Mouse (Mus musculus) hindbrain, embryonic 13.5 days (tissue): ENCODE results near the gene Doc2g. TPM values are rescaled to one million over a fixed set of nuclear protein-coding genes. Genes with fewer than 3 reads are reported as not detected.

ENCODE experiments used
- ATAC-seq: fragments of 200-750 bp; cut with Nextera tagmentation; 2 replicates; pipeline ENCODE4 v1.8.0; 2017; ENCODE audit warnings: moderate TSS enrichment; ENCODE audit not compliant: low FRiP score
- H3K27ac ChIP-seq: fragments of 300-500 bp; sonication (generic); 2 replicates; pipeline ENCODE4 v1.5.1; 2015; ENCODE audit warnings: inconsistent platforms, mild to moderate bottlenecking, moderate library complexity
- H3K27me3 ChIP-seq: fragments of 300-500 bp; sonication (generic); 2 replicates; pipeline ENCODE4 v1.6.1; 2015; ENCODE audit warnings: mild to moderate bottlenecking, inconsistent platforms
- H3K36me3 ChIP-seq: fragments of 300-500 bp; sonication (generic); 2 replicates; pipeline ENCODE4 v1.6.1; 2015; ENCODE audit warnings: mild to moderate bottlenecking, inconsistent platforms
- H3K4me1 ChIP-seq: fragments of 300-500 bp; sonication (generic); replicated peaks from 2 replicates; pipeline ENCODE4 v1.6.1; 2015; ENCODE audit warnings: inconsistent platforms
- H3K4me2 ChIP-seq: fragments of 300-500 bp; sonication (generic); 2 replicates; pipeline ENCODE4 v1.6.1; 2015; ENCODE audit warnings: inconsistent platforms, mild to moderate bottlenecking, moderate library complexity
- H3K4me3 ChIP-seq: fragments of 300-500 bp; sonication (generic); 2 replicates; pipeline ENCODE4 v1.5.1; 2015; ENCODE audit warnings: mild to moderate bottlenecking, inconsistent platforms
- H3K9ac ChIP-seq: fragments of 300-500 bp; sonication (generic); 2 replicates; pipeline ENCODE4 v1.6.1; 2015; ENCODE audit warnings: mild to moderate bottlenecking, inconsistent platforms
- H3K9me3 ChIP-seq: fragments of 300-500 bp; sonication (generic); 2 replicates; pipeline ENCODE4 v1.6.1; 2016; ENCODE audit warnings: inconsistent platforms
- WGBS: fragments of 180-500 bp; shearing (Covaris S2); methylation state at CpG from one replicate; pipeline ENCODE4 v1.1.7; 2015; 5-methylcytosine and 5-hydroxymethylcytosine counted together
- polyA plus RNA-seq: library from polyadenylated mRNA; unstranded; fragments of >200 nt; fragmentation: Nextera tagmentation; extraction: Ambion mirVana; gene quantifications from 2 replicates; pipeline ENCODE4 v1.2.1, GENCODE M21; 2015

Doc2g gene
- polyA plus RNA-seq, 1 experiment from 2014 or later, result 6.5 TPM

GRCm38 (mm10) chr19:4004331-4004730 is 1.2 kb downstream of the Doc2g start:
- 88% methylated on average over 15 of the region's 15 CpGs for WGBS
- Histone ChIP-seq H3K36me3 (peaks cover 46% of the 10 kb centered on the region), H3K4me2 (no peak overlapping the region), H3K4me3 (no peak overlapping the region), H3K9ac (no peak overlapping the region), H3K9me3 (no peaks in the 10 kb centered on the region), H3K27me3 (no peaks in the 10 kb centered on the region; the same call in 1 of the 2 replicates), H3K4me1 (peaks cover 19% of the 10 kb centered on the region), H3K27ac (no peak overlapping the region)
- no peak for ATAC-seq

- H3K27me3 ChIP-seq, result no peaks in the 10 kb centered on the region
- ATAC-seq, result no peak
- no peak overlapping the region for H3K9ac ChIP-seq
- peaks cover 53% of the 10 kb centered on the region for H3K36me3 ChIP-seq
- H3K4me3 ChIP-seq, result no peak overlapping the region
- no peaks in the 10 kb centered on the region for H3K9me3 ChIP-seq
- no peak overlapping the region for H3K4me2 ChIP-seq
- WGBS, result 92% methylated on average over 9 of the region's 9 CpGs
- H3K4me1 ChIP-seq, result peaks cover 13% of the 10 kb centered on the region
- no peak overlapping the region for H3K27ac ChIP-seq
These were observed 2.0 kb downstream of the Doc2g start for GRCm38 (mm10) chr19:4005091-4005490.

DNA sequence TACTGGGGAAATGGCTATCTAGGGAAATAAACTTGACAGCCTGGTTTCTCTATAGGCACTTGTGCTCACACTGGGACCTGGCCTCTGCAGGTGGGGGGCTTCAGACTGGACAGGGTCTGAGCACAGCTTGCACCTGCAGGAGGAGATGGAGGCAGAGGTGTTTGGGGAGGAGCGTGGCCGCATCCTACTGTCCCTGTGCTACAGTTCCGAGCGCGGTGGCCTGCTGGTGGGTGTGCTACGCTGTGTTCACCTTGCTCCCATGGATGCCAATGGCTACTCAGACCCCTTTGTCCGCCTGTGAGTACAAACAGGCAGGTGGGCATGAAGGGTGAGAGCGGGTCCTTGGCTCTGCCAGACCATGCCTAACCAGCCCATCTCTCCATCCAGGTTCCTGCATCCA is 2.9 kb downstream of the Doc2g start:
- Histone ChIP-seq H3K36me3 (peaks cover 59% of the 10 kb centered on the region), H3K9me3 (no peaks in the 10 kb centered on the region), H3K9ac (no peak overlapping the region), H3K4me2 (no peak overlapping the region), H3K4me3 (no peak overlapping the region), H3K27ac (no peak overlapping the region), H3K4me1 (peaks cover 13% of the 10 kb centered on the region), H3K27me3 (no peaks in the 10 kb centered on the region)
- no peak for ATAC-seq
- 97% methylated on average over 8 of the region's 8 CpGs for WGBS

DNA sequence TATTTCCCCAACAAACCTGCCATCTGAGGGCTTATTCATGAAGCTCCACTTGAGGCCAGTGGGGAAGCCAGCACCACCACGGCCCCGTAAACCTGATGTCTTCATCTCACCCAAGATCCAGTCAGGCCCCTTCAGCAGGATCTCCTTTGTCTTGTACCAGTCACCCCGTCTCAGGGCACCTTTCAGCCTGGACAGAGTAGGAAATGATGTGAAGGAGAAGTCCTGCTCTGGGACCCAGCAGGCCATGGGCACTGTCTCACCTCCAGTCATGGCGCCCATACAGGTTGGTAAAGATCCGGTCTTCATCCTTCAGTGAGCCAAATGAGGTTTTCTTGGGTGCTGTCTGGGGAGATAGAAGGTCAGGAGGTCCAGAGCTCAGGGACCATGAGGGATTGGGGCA is 8.0 kb downstream of the Doc2g start:
- peak overlapping the region; percentile 75; the same call in 1 of the 2 replicates for H3K4me2 ChIP-seq
- ATAC-seq, result no peak
- no peaks in the 10 kb centered on the region for H3K9me3 ChIP-seq
- 97% methylated on average over 5 of the region's 5 CpGs for WGBS
- H3K4me1 ChIP-seq, result peaks cover 14% of the 10 kb centered on the region
- H3K27me3 ChIP-seq, result no peaks in the 10 kb centered on the region
- no peak overlapping the region for H3K4me3 ChIP-seq
- peaks cover 48% of the 10 kb centered on the region for H3K36me3 ChIP-seq
- no peak overlapping the region for H3K27ac ChIP-seq
- H3K9ac ChIP-seq, result no peak overlapping the region

GRCm38 (mm10) chr19:4012432-4013022 is 9.4 kb downstream of the Doc2g start, which contains the start of gene Ndufv1:
Gene Ndufv1, minus strand, starts transcription at chr19:4012806.
- H3K9me3 ChIP-seq, result no peaks in the 10 kb centered on the region
- peak within 1 kb of the TSS; percentile 75 for H3K4me2 ChIP-seq
- H3K27me3 ChIP-seq, result no peaks in the 10 kb centered on the region
- peak within 1 kb of the TSS; percentile 79 for H3K27ac ChIP-seq
- peak within 1 kb of the TSS; percentile 88 for H3K9ac ChIP-seq
- peak; percentile 100 for ATAC-seq
- under 1% methylated on average over 45 of the region's 45 CpGs for WGBS
- H3K4me1 ChIP-seq, result peaks cover 14% of the 10 kb centered on the region
- H3K4me3 ChIP-seq, result peak within 1 kb of the TSS; percentile 80
- peaks cover 33% of the 10 kb centered on the region for H3K36me3 ChIP-seq

GRCm38 (mm10) chr19:4013066-4013465 is 10.0 kb downstream of the Doc2g start:
- H3K27me3 ChIP-seq, result no peaks in the 10 kb centered on the region
- no peaks in the 10 kb centered on the region for H3K9me3 ChIP-seq
- H3K9ac ChIP-seq, result no peak overlapping the region
- H3K4me2 ChIP-seq, result peak overlapping the region; percentile 41
- WGBS, result 24% methylated on average over 9 of the region's 9 CpGs
- peaks cover 28% of the 10 kb centered on the region for H3K36me3 ChIP-seq
- H3K27ac ChIP-seq, result no peak overlapping the region
- peak overlapping the region; percentile 80 for H3K4me3 ChIP-seq
- H3K4me1 ChIP-seq, result peaks cover 14% of the 10 kb centered on the region
- no peak; the same call in 1 of the 2 replicates for ATAC-seq

DNA sequence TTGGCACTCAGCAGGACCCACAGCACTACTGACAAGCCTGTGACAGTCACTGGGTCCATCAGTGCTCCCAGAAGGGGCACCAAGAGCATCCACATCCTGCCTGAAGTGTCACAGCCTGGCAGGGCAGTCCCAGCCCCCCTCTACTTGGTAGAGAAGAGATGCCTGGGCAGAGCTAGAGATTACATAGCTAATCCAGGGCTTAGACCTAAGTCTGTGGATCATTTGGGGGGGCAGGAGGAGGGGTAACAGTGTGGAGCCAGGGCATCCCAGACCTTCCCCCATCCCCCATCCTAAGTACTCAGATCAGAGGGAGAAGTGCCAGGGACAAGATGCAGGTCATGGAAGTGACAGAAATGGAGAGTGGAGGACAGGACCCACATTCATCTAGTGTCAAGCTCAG is 11.7 kb downstream of the Doc2g start:
- Histone ChIP-seq H3K36me3 (peaks cover 10% of the 10 kb centered on the region), H3K9ac (no peak overlapping the region), H3K9me3 (no peaks in the 10 kb centered on the region), H3K4me2 (no peak overlapping the region), H3K27ac (no peak overlapping the region), H3K4me1 (peaks cover 18% of the 10 kb centered on the region), H3K27me3 (peaks cover 4% of the 10 kb centered on the region; the same call in 1 of the 2 replicates), H3K4me3 (no peak overlapping the region)
- no peak for ATAC-seq

DNA sequence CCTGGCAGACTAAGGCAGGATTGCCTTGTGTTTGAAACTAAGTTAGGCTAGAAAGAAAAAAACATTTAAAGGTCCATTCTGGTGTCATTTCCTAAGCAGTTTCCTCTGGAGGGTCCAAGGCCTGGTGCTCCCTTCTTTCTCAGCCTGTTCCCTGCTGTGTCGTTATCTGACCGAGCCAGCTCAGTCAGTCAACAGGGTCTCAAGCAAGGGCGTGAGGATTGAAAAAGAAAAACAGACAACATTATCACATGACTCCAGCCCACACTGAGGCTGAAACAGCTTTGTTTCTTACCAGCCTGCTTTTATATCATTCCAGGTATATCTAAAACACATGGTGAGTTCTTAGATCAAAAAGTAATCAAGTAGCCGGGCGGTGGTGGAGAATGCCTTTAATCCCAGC is 12.5 kb downstream of the Doc2g start:
- no peak for ATAC-seq
- no peak overlapping the region for H3K27ac ChIP-seq
- peaks cover 18% of the 10 kb centered on the region for H3K4me1 ChIP-seq
- peaks cover 3% of the 10 kb centered on the region; the same call in 1 of the 2 replicates for H3K36me3 ChIP-seq
- no peak overlapping the region for H3K4me2 ChIP-seq
- peaks cover 4% of the 10 kb centered on the region; the same call in 1 of the 2 replicates for H3K27me3 ChIP-seq
- H3K9ac ChIP-seq, result no peak overlapping the region
- no peak overlapping the region for H3K4me3 ChIP-seq
- WGBS, result 68% methylated on average over 5 of the region's 5 CpGs
- H3K9me3 ChIP-seq, result no peaks in the 10 kb centered on the region

- Histone ChIP-seq H3K4me2 (no peak overlapping the region), H3K4me3 (no peak overlapping the region), H3K27ac (no peak overlapping the region), H3K4me1 (0 out of 2 replicates have a peak, but pooled peaks cover 4% of the 10 kb centered on the region), H3K27me3 (peaks cover 4% of the 10 kb centered on the region; the same call in 1 of the 2 replicates), H3K9me3 (no peaks in the 10 kb centered on the region), H3K9ac (no peak overlapping the region), H3K36me3 (no peaks in the 10 kb centered on the region)
- WGBS, result 74% methylated on average over 10 of the region's 10 CpGs
- no peak for ATAC-seq
These were observed 14.9 kb downstream of the Doc2g start for GRCm38 (mm10) chr19:4017921-4018587.

DNA sequence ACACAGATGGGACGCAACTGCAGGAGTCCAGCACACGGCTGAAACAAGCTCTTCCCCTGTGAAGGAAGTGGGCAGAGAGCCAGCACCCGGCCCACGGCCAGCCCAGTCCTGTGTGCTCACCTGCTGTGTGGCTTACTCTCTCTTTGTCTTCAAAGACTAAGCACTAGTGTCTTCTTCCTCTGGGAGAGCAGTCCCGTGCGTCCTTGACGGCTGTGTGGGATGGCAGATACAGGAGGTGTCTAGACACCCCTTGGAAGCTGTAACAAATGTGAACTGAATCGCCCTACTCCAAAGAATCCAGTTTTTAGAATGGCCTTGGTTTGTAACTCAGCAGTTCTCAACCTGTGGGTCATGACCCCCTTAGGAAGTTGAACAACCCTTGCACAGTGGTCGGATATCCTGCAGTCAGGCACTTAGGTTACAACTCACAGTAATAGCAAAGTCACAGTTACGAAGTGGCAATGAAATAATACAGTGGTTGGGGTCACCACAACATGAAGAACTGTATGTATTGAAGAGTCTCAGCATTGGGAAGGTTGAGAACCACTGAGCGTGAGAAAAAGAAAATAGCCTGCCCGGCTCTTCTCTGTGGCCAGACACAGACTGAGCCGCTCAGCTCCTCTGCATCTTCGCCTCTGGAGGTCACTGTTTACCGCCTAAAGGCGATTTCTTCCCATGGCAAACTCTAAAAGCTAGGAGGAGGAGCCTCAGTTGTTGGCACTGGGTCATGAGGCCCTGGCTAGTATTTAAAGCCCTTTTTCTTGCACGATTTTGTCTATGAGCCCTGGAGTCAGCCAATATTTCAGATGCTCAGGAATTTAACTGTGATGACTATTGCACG is 15.8 kb downstream of the Doc2g start:
- H3K4me1 ChIP-seq, result 0 out of 2 replicates have a peak, but pooled peaks cover 4% of the 10 kb centered on the region
- no peak overlapping the region for H3K4me2 ChIP-seq
- no peaks in the 10 kb centered on the region for H3K9me3 ChIP-seq
- peaks cover 4% of the 10 kb centered on the region; the same call in 1 of the 2 replicates for H3K27me3 ChIP-seq
- no peak overlapping the region for H3K9ac ChIP-seq
- no peak overlapping the region for H3K4me3 ChIP-seq
- WGBS, result 29% methylated on average over 18 of the region's 18 CpGs
- no peak overlapping the region for H3K27ac ChIP-seq
- H3K36me3 ChIP-seq, result no peaks in the 10 kb centered on the region
- peak; percentile 87; the same call in 1 of the 2 replicates for ATAC-seq

- Histone ChIP-seq H3K4me3 (no peak overlapping the region), H3K4me2 (no peak overlapping the region), H3K9ac (no peak overlapping the region), H3K36me3 (no peaks in the 10 kb centered on the region), H3K27me3 (peaks cover 4% of the 10 kb centered on the region; the same call in 1 of the 2 replicates), H3K4me1 (0 out of 2 replicates have a peak, but pooled peaks cover 4% of the 10 kb centered on the region), H3K27ac (no peak overlapping the region), H3K9me3 (no peaks in the 10 kb centered on the region)
- no peak for ATAC-seq
- 83% methylated on average over 7 of the region's 7 CpGs for WGBS
These were observed 20.1 kb downstream of the Doc2g start for GRCm38 (mm10) chr19:4023185-4023584.

DNA sequence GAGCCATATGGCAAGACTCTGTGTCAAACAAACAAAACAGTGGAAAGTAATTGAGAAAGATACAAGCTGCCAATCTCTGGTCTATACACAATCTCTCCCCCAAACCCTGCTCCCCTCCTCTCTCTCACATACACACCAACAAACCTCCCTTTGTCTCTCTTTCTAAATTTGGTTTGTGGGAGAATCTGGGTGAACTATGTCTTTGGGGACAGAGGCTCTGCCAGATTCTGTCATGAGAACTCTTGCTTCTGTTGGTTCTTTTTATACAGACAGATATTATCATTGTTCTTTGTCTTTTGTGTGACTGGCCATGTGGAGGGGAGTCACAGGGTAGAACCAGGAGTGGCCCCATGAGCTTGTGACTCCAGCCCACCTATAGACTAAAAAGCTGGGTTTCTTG is 24.5 kb downstream of the Doc2g start:
- no peaks in the 10 kb centered on the region for H3K36me3 ChIP-seq
- H3K4me2 ChIP-seq, result no peak overlapping the region
- no peaks in the 10 kb centered on the region for H3K9me3 ChIP-seq
- no peak overlapping the region for H3K4me3 ChIP-seq
- no peak overlapping the region for H3K27ac ChIP-seq
- no peak overlapping the region for H3K9ac ChIP-seq
- H3K27me3 ChIP-seq, result no peaks in the 10 kb centered on the region
- no peaks in the 10 kb centered on the region for H3K4me1 ChIP-seq
- ATAC-seq, result no peak
